ENCODE assay signal across 24 mouse cellular contexts in genomic region chr7:121489401-121489800, GRCm38 (mm10).
A peak's percentile ranks its signal among the peaks of the same experiment; 100 is the strongest.
DNase-seq lines count a peak whose midpoint lies in the region; ATAC-seq and TF ChIP-seq lines count a peak whose summit lies in the region.
"Had no signal": no experiment of that assay in that cellular context is flagged by ENCODE, and none has a peak within 500 bp of the region (broad histone marks: within the 10 kb centered on the region; RNA-seq: fewer than 3 reads in every experiment).

No protein-coding gene starts in this region.

- peak; percentile 35 for DNase-seq in forebrain, postnatal 0 days
- DNase-seq in forebrain, embryonic 14.5 days (ENCODE audit: low spot score) = no peak
- peak; percentile 10 to 37 for DNase-seq in kidney, adult 8-10 months
- no peak for DNase-seq in kidney, adult 18-20 months
- DNase-seq in left cerebral cortex, postnatal 25 days (ENCODE audit: low spot score in 2 of 2) = peak; percentile 18 to 81
- DNase-seq in left cerebral cortex, adult 2 months (ENCODE audit: extremely low spot score in 1 of 2, low spot score in 2 of 2) = no peak
- peak; percentile 91 for DNase-seq in fat pad, adult 2 months (ENCODE audit: extremely low read depth, low read depth, low spot score)
- DNase-seq: adrenal gland, postnatal 25 days; cerebellum, adult 9-11 months; gastrocnemius, postnatal 14 days; heart, adult 2 months; heart, postnatal 14 days; layer of hippocampus, adult 9-11 months; lung, embryonic 14.5 days; midbrain, embryonic 14.5 days; thymus, adult 18-20 months; thymus, postnatal 4 days had no signal

- H3K9ac ChIP-seq in forebrain, postnatal 0 days = no peak overlapping the region
- H3K9ac ChIP-seq in forebrain, embryonic 14.5 days (ENCODE audit: low read length) = no peak overlapping the region
- H3K9ac ChIP-seq: heart, embryonic 13.5 days; limb, embryonic 15.5 days; liver, embryonic 14.5 days; lung, embryonic 14.5 days; neural tube, embryonic 12.5 days; stomach, embryonic 15.5 days had no signal

- no peak overlapping the region for H3K27ac ChIP-seq in forebrain, postnatal 0 days (ENCODE audit: low read depth, low read length)
- no peak overlapping the region for H3K27ac ChIP-seq in forebrain, embryonic 14.5 days (ENCODE audit: low read depth, low read length)
- no peak overlapping the region for H3K27ac ChIP-seq in left cerebral cortex, adult 2 months
- H3K27ac ChIP-seq: heart, adult 2 months; heart, embryonic 13.5 days; hindbrain, postnatal 0 days; limb, embryonic 15.5 days; liver, embryonic 14.5 days; neural tube, embryonic 12.5 days; stomach, embryonic 15.5 days had no signal

- no peaks in the 10 kb centered on the region for H3K9me3 ChIP-seq in forebrain, postnatal 0 days (ENCODE audit: low read length)
- no peaks in the 10 kb centered on the region for H3K9me3 ChIP-seq in forebrain, embryonic 14.5 days (replicated peaks; ENCODE audit: control insufficient read depth, low read length)
- H3K9me3 ChIP-seq: heart, embryonic 13.5 days; limb, embryonic 15.5 days; neural tube, embryonic 12.5 days; stomach, embryonic 15.5 days had no signal

- WGBS in forebrain, postnatal 0 days = 62% methylated on average over 9 of the region's 9 CpGs
- 86% methylated on average over 9 of the region's 9 CpGs for WGBS in forebrain, embryonic 14.5 days

- intact Hi-C loops in left cerebral cortex, postnatal 25 days (cut with DNase I) = loop anchor here (5.0 kb wide), 2 partner anchors 97 to 473 kb away; partner anchors contain the start of gene Hs3st2
- intact Hi-C loops in left cerebral cortex, adult 2 months (cut with DNase I) = loop anchor here (2.0 to 5.0 kb wide), 2 partner anchors 95 to 473 kb away; no protein-coding TSS in a partner anchor

- H3K4me2 ChIP-seq in forebrain, postnatal 0 days (ENCODE audit: low read depth) = no peak overlapping the region
- H3K4me2 ChIP-seq in forebrain, embryonic 14.5 days (ENCODE audit: low read length) = no peak overlapping the region
- H3K4me2 ChIP-seq: heart, embryonic 13.5 days; limb, embryonic 15.5 days; lung, embryonic 14.5 days; neural tube, embryonic 12.5 days; stomach, embryonic 15.5 days had no signal

- H3K36me3 ChIP-seq in forebrain, postnatal 0 days (ENCODE audit: insufficient read depth) = no peaks in the 10 kb centered on the region
- H3K36me3 ChIP-seq in forebrain, embryonic 14.5 days (ENCODE audit: control insufficient read depth, insufficient read depth, low read length) = no peaks in the 10 kb centered on the region
- H3K36me3 ChIP-seq: heart, embryonic 13.5 days; limb, embryonic 15.5 days; neural tube, embryonic 12.5 days; stomach, embryonic 15.5 days had no signal

- H3K4me1 ChIP-seq in forebrain, postnatal 0 days (ENCODE audit: insufficient read depth) = no peaks in the 10 kb centered on the region
- H3K4me1 ChIP-seq in forebrain, embryonic 14.5 days (ENCODE audit: control insufficient read depth, insufficient read depth, low read length) = no peaks in the 10 kb centered on the region
- H3K4me1 ChIP-seq: heart, embryonic 13.5 days; limb, embryonic 15.5 days; neural tube, embryonic 12.5 days; stomach, embryonic 15.5 days had no signal

- H3K27me3 ChIP-seq in forebrain, postnatal 0 days (ENCODE audit: insufficient read depth, low read length) = no peaks in the 10 kb centered on the region
- H3K27me3 ChIP-seq in forebrain, embryonic 14.5 days (replicated peaks; ENCODE audit: control insufficient read depth, insufficient read depth, low read length) = no peaks in the 10 kb centered on the region
- H3K27me3 ChIP-seq: heart, embryonic 13.5 days; limb, embryonic 15.5 days; neural tube, embryonic 12.5 days; stomach, embryonic 15.5 days had no signal

- ATAC-seq in forebrain, postnatal 0 days = no peak
- no peak for ATAC-seq in forebrain, embryonic 14.5 days
- no peak for ATAC-seq in megakaryocyte-erythroid progenitor cell, adult 5-6 weeks (replicated peaks; ENCODE audit: low FRiP score, low TSS enrichment, poor library complexity, severe bottlenecking)
- ATAC-seq: hindbrain, postnatal 0 days had no signal

- no peak overlapping the region for H3K4me3 ChIP-seq in forebrain, postnatal 0 days (ENCODE audit: low read depth, low read length)
- no peak overlapping the region for H3K4me3 ChIP-seq in forebrain, embryonic 14.5 days (ENCODE audit: low read depth, low read length)
- no peak overlapping the region for H3K4me3 ChIP-seq in left cerebral cortex, adult 2 months
- H3K4me3 ChIP-seq: heart, adult 2 months; heart, embryonic 13.5 days; limb, embryonic 15.5 days; neural tube, embryonic 12.5 days; stomach, embryonic 15.5 days had no signal

- TF ChIP-seq CTCF in forebrain, postnatal 0 days (IDR thresholded peaks at IDR 0.05; ENCODE audit: low read depth) = no peak
- TF ChIP-seq CTCF in left cerebral cortex, adult 2 months (IDR thresholded peaks at IDR 0.05) = no peak

Comparison
In these comparisons a context has a peak if more than half of its experiments do, and no peak if none do; other contexts are left out.
1. DNase-seq: peak in forebrain, postnatal 0 days (single experiment), kidney, adult 8-10 months (2 of 2), left cerebral cortex, postnatal 25 days (2 of 2) and fat pad, adult 2 months (single experiment); none in forebrain, embryonic 14.5 days (single experiment), kidney, adult 18-20 months (single experiment) and left cerebral cortex, adult 2 months (0 of 2).